Mouse (Mus musculus): ENCODE data around the gene Pgpep1l. TPM values are rescaled to one million over a fixed set of nuclear protein-coding genes. Genes with fewer than 3 reads are reported as not detected.
"Not testable (repeated sequence)": the region's sequence is repeated elsewhere in the genome, so short reads cannot be mapped to it uniquely, and the experiment has no call there.

The Pgpep1l gene
- polyA plus RNA-seq, 2 experiments = 0.19 to 0.80 TPM

DNA sequence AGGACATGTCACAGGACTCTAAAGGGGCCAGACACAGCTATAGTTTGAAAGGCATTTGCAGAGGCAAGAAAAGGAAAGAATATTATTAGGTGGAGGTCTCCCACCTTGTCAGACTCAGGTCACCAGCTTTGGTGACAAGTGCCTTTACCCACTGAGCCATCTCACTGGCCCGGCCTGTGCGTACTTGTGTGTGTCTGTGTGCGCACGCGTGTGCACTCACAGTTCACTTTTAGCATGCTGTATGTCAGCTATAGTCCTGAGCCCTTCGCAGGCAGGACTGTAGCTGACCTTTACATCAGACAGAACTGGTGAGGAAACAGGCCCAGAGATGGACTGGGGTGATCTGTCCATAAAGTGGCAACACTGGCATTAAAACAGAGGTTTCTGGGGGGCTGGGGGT lies 14.4 kb upstream of the Pgpep1l start:
- ATAC-seq (ENCODE audit: low FRiP score, low read depth) = no peak
- peaks cover 30% of the 10 kb centered on the region for H3K4me1 ChIP-seq (ENCODE audit: control insufficient read depth, insufficient read depth, low read length)
- H3K4me2 ChIP-seq (replicated peaks; ENCODE audit: low read depth, low read length, severe bottlenecking) = no peak overlapping the region
- no peak overlapping the region for H3K4me3 ChIP-seq (replicated peaks; ENCODE audit: low read length)
- no peak for TF ChIP-seq POLR2A (IDR thresholded peaks at IDR 0.05; ENCODE audit: borderline replicate concordance, extremely low read depth, insufficient read depth, insufficient read length)
- no peaks in the 10 kb centered on the region for H3K36me3 ChIP-seq (ENCODE audit: control insufficient read depth, insufficient read depth, low read length)
- WGBS = 94% methylated on average over 6 of the region's 6 CpGs
- no peak overlapping the region for H3K9ac ChIP-seq (ENCODE audit: low read depth, low read length, severe bottlenecking)
- no peak for DNase-seq (ENCODE audit: low spot score)
- H3K27ac ChIP-seq (replicated peaks; ENCODE audit: low read depth, low read length) = peak overlapping the region; percentile 72
- H3K27me3 ChIP-seq (ENCODE audit: control insufficient read depth, insufficient read depth, low read length) = no peaks in the 10 kb centered on the region
- no peaks in the 10 kb centered on the region for H3K9me3 ChIP-seq (ENCODE audit: control insufficient read depth, low read length)

DNA sequence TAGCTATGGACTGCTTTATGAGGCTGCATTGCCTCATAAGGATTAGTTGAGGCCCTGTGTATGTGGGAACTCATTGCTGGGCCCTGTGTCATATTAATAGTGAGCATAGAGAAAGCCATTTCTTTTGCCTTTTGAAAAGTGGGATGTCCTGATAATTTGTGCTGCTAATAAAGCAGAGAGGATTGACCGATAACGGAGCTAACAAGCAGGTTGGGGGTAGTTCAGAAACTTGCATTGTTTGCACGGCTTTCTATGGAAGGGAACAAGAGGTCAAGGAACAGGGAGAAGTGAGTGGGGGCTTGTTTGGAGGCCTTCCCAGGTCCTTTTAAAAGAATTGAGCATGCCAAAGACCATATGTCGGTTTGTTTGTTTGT lies 13.9 kb upstream of the Pgpep1l start:
- Histone ChIP-seq H3K4me3 (replicated peaks; ENCODE audit: low read length) (no peak overlapping the region), H3K36me3 (ENCODE audit: control insufficient read depth, insufficient read depth, low read length) (no peaks in the 10 kb centered on the region), H3K9ac (ENCODE audit: low read depth, low read length, severe bottlenecking) (no peak overlapping the region), H3K9me3 (ENCODE audit: control insufficient read depth, low read length) (no peaks in the 10 kb centered on the region), H3K4me1 (ENCODE audit: control insufficient read depth, insufficient read depth, low read length) (peaks cover 30% of the 10 kb centered on the region), H3K4me2 (replicated peaks; ENCODE audit: low read depth, low read length, severe bottlenecking) (no peak overlapping the region), H3K27me3 (ENCODE audit: control insufficient read depth, insufficient read depth, low read length) (no peaks in the 10 kb centered on the region), H3K27ac (replicated peaks; ENCODE audit: low read depth, low read length) (peak overlapping the region; percentile 72)
- 50% methylated on average over 4 of the region's 4 CpGs for WGBS
- no peak for TF ChIP-seq POLR2A (IDR thresholded peaks at IDR 0.05; ENCODE audit: borderline replicate concordance, extremely low read depth, insufficient read depth, insufficient read length)
- DNase-seq (ENCODE audit: low spot score) = no peak
- ATAC-seq (ENCODE audit: low FRiP score, low read depth) = no peak

DNA sequence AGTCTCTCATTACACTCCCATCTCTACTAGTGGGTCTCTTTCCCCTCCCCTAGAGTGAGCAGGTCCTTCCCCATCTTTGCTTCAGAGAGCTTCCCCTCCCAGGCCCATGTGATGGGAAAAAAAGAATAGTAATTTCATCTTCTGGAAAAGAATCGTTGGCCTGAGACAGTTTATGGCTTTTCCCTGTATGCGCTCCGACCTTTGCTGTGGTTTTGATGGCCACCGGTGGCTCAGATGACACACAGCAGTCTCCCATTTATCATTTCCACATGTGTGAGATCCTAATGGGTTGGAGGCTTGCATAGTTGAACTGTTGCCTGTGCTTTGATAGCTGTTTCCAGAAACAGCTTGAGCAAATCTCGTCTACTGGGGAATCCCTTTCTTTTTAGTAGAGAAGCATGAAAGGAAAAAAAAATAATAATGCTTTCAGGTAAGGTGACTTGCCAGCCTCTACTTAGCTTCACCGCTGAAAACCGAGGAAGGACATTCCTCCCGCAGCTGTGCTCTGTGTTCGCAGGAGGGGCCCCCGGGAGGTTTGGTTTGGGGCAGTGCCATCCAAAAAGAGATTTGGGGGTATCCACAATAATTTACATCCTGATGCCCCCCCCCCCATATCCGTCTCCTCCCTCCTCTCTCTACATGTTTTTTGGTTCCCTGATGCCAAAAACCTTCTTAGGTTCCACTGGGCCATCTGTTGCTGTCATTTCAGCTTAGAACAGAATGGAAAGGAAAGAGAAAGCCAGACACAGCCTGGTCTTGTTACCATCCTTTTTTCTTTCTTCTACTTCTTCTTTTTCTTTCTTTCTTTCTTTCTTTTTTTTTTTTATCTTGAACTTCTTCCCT lies 13.2 kb upstream of the Pgpep1l start:
- WGBS = 7% methylated on average over 11 of the region's 11 CpGs
- Histone ChIP-seq H3K27me3 (ENCODE audit: control insufficient read depth, insufficient read depth, low read length) (no peaks in the 10 kb centered on the region), H3K27ac (replicated peaks; ENCODE audit: low read depth, low read length) (peak overlapping the region; percentile 72), H3K9me3 (ENCODE audit: control insufficient read depth, low read length) (no peaks in the 10 kb centered on the region), H3K4me1 (ENCODE audit: control insufficient read depth, insufficient read depth, low read length) (peaks cover 30% of the 10 kb centered on the region), H3K4me2 (replicated peaks; ENCODE audit: low read depth, low read length, severe bottlenecking) (no peak overlapping the region), H3K36me3 (ENCODE audit: control insufficient read depth, insufficient read depth, low read length) (no peaks in the 10 kb centered on the region), H3K4me3 (replicated peaks; ENCODE audit: low read length) (no peak overlapping the region), H3K9ac (ENCODE audit: low read depth, low read length, severe bottlenecking) (no peak overlapping the region)
- peak; percentile 78 for DNase-seq (ENCODE audit: low spot score)
- no peak for TF ChIP-seq POLR2A (IDR thresholded peaks at IDR 0.05; ENCODE audit: borderline replicate concordance, extremely low read depth, insufficient read depth, insufficient read length)
- ATAC-seq (ENCODE audit: low FRiP score, low read depth) = peak; percentile 87

DNA sequence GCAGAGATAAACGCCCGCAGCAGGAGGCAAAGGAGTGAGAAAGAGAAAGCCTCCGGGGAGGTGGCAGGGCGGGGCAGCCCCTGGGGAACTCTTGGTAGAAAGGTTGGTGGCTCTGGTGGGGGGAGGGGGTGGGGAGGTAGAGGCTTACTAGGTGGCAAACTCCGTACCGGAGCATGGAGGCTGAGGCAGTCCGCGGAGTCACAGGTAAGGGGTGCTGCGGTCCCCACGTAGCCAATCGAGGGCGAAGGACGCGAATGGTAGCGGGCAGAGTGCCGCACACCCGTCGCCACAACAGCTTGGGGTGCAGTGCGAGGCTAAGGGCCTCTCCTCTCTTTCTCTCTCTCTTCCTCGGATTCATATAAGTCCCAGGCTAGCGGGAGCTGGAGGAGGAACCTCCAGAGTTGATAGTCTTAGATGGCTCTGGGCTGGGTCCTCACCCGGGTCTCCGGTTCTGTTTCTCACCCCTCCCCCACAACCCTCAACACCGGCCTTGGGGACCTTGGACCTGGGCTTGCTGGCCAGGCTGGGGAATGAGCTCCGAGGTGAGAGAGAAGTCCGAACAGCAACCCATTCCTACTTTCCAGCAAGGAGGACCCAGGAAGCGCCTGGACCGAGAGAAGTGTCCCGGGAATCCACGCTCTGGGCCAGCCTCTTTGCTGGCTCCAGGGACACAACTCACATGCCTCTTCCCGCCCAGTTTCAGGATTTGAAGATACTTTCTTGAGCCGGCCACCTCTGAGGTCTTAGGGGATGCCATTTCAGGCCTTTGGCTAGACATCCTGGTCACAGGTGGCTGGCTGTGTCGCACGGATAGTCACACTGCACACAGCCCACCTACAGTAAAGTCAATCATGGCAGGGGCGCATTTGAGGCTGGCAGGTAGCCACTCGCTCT lies 12.1 kb upstream of the Pgpep1l start:
- no peaks in the 10 kb centered on the region for H3K9me3 ChIP-seq (ENCODE audit: control insufficient read depth, low read length)
- H3K4me2 ChIP-seq (replicated peaks; ENCODE audit: low read depth, low read length, severe bottlenecking) = peak overlapping the region; percentile 57
- 3% methylated on average over 31 of the region's 36 CpGs for WGBS
- TF ChIP-seq POLR2A (IDR thresholded peaks at IDR 0.05; ENCODE audit: borderline replicate concordance, extremely low read depth, insufficient read depth, insufficient read length) = no peak
- H3K36me3 ChIP-seq (ENCODE audit: control insufficient read depth, insufficient read depth, low read length) = no peaks in the 10 kb centered on the region
- H3K27me3 ChIP-seq (ENCODE audit: control insufficient read depth, insufficient read depth, low read length) = no peaks in the 10 kb centered on the region
- H3K4me1 ChIP-seq (ENCODE audit: control insufficient read depth, insufficient read depth, low read length) = peaks cover 30% of the 10 kb centered on the region
- ATAC-seq (ENCODE audit: low FRiP score, low read depth) (no peak), DNase-seq (ENCODE audit: low spot score) (no peak)
- H3K27ac ChIP-seq (replicated peaks; ENCODE audit: low read depth, low read length) = peak overlapping the region; percentile 58
- peak overlapping the region; percentile 34 for H3K4me3 ChIP-seq (replicated peaks; ENCODE audit: low read length)
- H3K9ac ChIP-seq (ENCODE audit: low read depth, low read length, severe bottlenecking) = peak overlapping the region; percentile 40

DNA sequence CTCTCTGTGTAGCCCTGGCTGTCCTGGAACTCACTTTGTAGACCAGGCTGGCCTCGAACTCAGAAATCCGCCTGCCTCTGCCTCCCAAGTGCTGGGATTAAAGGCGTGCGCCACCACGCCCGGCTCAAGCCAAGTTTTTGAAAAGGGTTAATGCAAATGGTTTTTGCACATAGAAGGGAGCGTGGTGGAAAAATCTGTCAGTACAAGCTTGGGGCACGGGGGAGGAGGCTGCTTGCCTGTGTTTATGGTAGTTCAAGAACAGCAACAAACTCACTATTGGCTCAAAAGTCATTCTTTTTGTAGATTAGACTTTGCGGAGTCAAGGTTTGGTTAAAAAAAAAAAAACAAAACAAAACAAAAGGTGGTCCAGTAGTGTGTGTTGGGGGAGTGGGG lies 11.4 kb upstream of the Pgpep1l start:
- not testable (repeated sequence) for H3K36me3 ChIP-seq (ENCODE audit: control insufficient read depth, insufficient read depth, low read length); H3K27ac ChIP-seq (replicated peaks; ENCODE audit: low read depth, low read length); H3K27me3 ChIP-seq (ENCODE audit: control insufficient read depth, insufficient read depth, low read length); ATAC-seq (ENCODE audit: low FRiP score, low read depth); DNase-seq (ENCODE audit: low spot score); H3K9me3 ChIP-seq (ENCODE audit: control insufficient read depth, low read length)
- Histone ChIP-seq H3K4me1 (ENCODE audit: control insufficient read depth, insufficient read depth, low read length) (peaks cover 30% of the 10 kb centered on the region), H3K4me3 (replicated peaks; ENCODE audit: low read length) (peak overlapping the region; percentile 34), H3K9ac (ENCODE audit: low read depth, low read length, severe bottlenecking) (peak overlapping the region; percentile 40; the same call in 1 of the 2 replicates), H3K4me2 (replicated peaks; ENCODE audit: low read depth, low read length, severe bottlenecking) (peak overlapping the region; percentile 57)
- 56% methylated on average over 9 of the region's 9 CpGs for WGBS

Measured in limb, embryonic 14.5 days (tissue).